Mouse (Mus musculus): ENCODE measurements at regions not wholly inside any gene's neighbourhood (a gene's known extent, or its start where the extent isn't known, plus 50 kb on each side); places are given as distances from the start of the nearest gene placed in this dataset.

- no peak overlapping the region for H3K4me3 ChIP-seq
- no peaks in the 10 kb centered on the region for H3K27me3 ChIP-seq
- no peak overlapping the region for H3K27ac ChIP-seq (replicated peaks)
- H3K4me1 ChIP-seq, result no peaks in the 10 kb centered on the region
- H3K9ac ChIP-seq (replicated peaks), result no peak overlapping the region
- H3K36me3 ChIP-seq, result no peaks in the 10 kb centered on the region
- no peak for ATAC-seq (ENCODE audit: low FRiP score, low read depth)
- no peaks in the 10 kb centered on the region for H3K9me3 ChIP-seq
- 72% methylated on average over 3 of the region's 3 CpGs for WGBS
- no peak overlapping the region for H3K4me2 ChIP-seq (replicated peaks)
These were observed 86.9 kb downstream of the Fam124b start for GRCm38 (mm10) chr1:80131354-80131753.

DNA sequence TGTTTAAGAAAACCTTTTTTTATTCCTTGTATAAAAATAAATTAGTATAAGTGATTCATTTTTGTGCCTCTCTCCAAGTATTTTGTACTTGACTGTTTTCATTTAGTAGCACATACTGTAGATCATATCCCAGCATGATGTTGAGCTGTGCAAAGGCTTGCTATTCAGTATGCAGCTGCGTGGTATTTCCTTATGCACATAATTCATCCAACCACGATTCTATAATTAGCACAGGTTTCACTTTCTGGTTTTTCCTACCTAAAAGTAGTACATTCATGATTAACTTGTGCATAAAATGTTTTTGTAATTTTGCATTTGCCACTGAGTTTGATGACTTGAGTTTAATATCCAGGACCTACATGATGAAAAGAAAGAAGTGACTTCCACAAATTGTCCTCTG lies 94.3 kb downstream of the Fam124b start:
- Histone ChIP-seq H3K9ac (replicated peaks) (no peak overlapping the region), H3K27ac (replicated peaks) (no peak overlapping the region), H3K36me3 (no peaks in the 10 kb centered on the region), H3K4me3 (no peak overlapping the region), H3K27me3 (no peaks in the 10 kb centered on the region), H3K4me1 (no peaks in the 10 kb centered on the region), H3K4me2 (replicated peaks) (no peak overlapping the region), H3K9me3 (no peaks in the 10 kb centered on the region)
- 95% methylated on average over 2 of the region's 2 CpGs for WGBS
- no peak for ATAC-seq (ENCODE audit: low FRiP score, low read depth)

GRCm38 (mm10) chr1:80115913-80116312 lies 102.4 kb downstream of the Fam124b start:
- no peaks in the 10 kb centered on the region for H3K36me3 ChIP-seq
- no peaks in the 10 kb centered on the region for H3K4me1 ChIP-seq
- no peaks in the 10 kb centered on the region for H3K9me3 ChIP-seq
- no peak overlapping the region for H3K9ac ChIP-seq (replicated peaks)
- no peak overlapping the region for H3K4me2 ChIP-seq (replicated peaks)
- ATAC-seq (ENCODE audit: low FRiP score, low read depth), result no peak
- H3K27me3 ChIP-seq, result no peaks in the 10 kb centered on the region
- no peak overlapping the region for H3K4me3 ChIP-seq
- no peak overlapping the region for H3K27ac ChIP-seq (replicated peaks)
- WGBS, result 54% methylated on average over 2 of the region's 2 CpGs

DNA sequence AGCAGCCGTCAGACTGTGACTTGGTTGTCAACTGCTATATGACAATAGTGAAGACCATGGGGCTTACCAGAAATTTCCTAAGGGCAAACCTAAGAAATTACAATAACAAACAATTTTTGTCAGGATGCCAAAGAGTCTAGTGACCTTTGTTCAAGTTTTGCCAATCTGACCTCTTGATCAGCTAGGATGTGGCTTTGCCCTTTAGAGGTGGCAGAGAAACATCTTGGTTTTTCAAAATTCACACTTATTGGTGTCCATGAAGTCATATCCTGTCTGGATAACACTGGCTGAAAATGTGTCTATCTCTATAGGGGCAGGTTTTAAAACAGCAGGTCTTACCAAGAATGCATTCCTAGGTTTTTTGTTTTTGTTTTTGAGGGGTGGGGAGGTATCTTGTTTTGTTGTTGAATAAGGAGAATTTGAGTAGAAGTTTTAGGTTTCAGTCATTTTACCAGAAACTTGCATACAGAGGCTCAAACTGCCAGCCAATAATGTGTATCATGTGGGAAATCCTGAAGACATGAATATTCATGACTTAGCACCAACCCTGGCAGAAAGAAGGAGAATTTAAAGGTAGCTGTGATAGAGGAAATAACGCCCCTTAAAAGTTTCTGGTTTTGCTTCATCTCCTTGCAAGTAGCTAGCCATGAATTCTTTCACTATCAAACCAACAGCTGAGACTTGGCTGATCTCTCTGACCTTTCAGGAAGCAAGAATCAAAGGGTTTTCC lies 110.4 kb downstream of the Fam124b start:
- Histone ChIP-seq H3K9me3 (no peaks in the 10 kb centered on the region), H3K27me3 (no peaks in the 10 kb centered on the region), H3K36me3 (no peaks in the 10 kb centered on the region), H3K27ac (replicated peaks) (no peak overlapping the region), H3K4me3 (no peak overlapping the region), H3K9ac (replicated peaks) (no peak overlapping the region), H3K4me2 (replicated peaks) (no peak overlapping the region), H3K4me1 (no peaks in the 10 kb centered on the region)
- 74% methylated on average over 2 of the region's 2 CpGs for WGBS
- ATAC-seq (ENCODE audit: low FRiP score, low read depth), result no peak

- H3K4me1 ChIP-seq, result no peaks in the 10 kb centered on the region
- H3K27me3 ChIP-seq, result no peaks in the 10 kb centered on the region
- no peak for ATAC-seq (ENCODE audit: low FRiP score, low read depth)
- H3K27ac ChIP-seq (replicated peaks), result no peak overlapping the region
- H3K36me3 ChIP-seq, result no peaks in the 10 kb centered on the region
- no peak overlapping the region for H3K9ac ChIP-seq (replicated peaks)
- H3K4me3 ChIP-seq, result no peak overlapping the region
- WGBS, result 87% methylated on average over 2 of the region's 2 CpGs
- H3K4me2 ChIP-seq (replicated peaks), result no peak overlapping the region
- no peaks in the 10 kb centered on the region for H3K9me3 ChIP-seq
These were observed 112.0 kb downstream of the Fam124b start for GRCm38 (mm10) chr1:80106269-80106668.

DNA sequence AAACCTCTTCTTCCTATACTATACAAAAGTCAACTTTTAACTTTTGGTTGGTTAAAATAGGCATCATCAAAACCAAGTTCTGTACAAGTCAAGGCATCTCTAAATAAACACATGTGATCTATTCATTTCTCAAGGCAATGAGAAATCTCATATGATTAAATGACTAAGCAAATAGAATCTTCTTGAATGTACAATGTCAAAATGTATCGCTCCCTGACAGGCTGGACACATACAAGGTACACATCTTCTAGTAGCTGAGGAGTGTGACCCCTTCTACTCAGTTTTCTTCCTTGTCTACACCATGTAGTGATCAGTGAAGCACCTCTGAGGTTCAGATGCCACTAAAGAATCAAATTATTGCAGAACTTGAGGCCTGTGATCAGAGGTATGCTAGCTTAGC lies 120.0 kb downstream of the Fam124b start:
- Histone ChIP-seq H3K4me1 (no peaks in the 10 kb centered on the region), H3K4me3 (no peak overlapping the region), H3K9me3 (no peaks in the 10 kb centered on the region), H3K27me3 (no peaks in the 10 kb centered on the region), H3K27ac (replicated peaks) (no peak overlapping the region), H3K36me3 (no peaks in the 10 kb centered on the region), H3K4me2 (replicated peaks) (no peak overlapping the region), H3K9ac (replicated peaks) (no peak overlapping the region)
- WGBS, result 96% methylated on average over 1 of the region's 1 CpGs
- ATAC-seq (ENCODE audit: low FRiP score, low read depth), result no peak

- Histone ChIP-seq H3K27ac (replicated peaks) (no peak overlapping the region), H3K4me2 (replicated peaks) (no peak overlapping the region), H3K9ac (replicated peaks) (no peak overlapping the region), H3K4me3 (no peak overlapping the region), H3K27me3 (no peaks in the 10 kb centered on the region), H3K4me1 (no peaks in the 10 kb centered on the region), H3K36me3 (no peaks in the 10 kb centered on the region), H3K9me3 (no peaks in the 10 kb centered on the region)
- WGBS, result 82% methylated on average over 2 of the region's 2 CpGs
- no peak for ATAC-seq (ENCODE audit: low FRiP score, low read depth)
These were observed 126.5 kb downstream of the Fam124b start for GRCm38 (mm10) chr1:80091800-80092199.

- no peaks in the 10 kb centered on the region for H3K4me1 ChIP-seq
- no peaks in the 10 kb centered on the region for H3K9me3 ChIP-seq
- H3K9ac ChIP-seq (replicated peaks), result no peak overlapping the region
- no peak overlapping the region for H3K27ac ChIP-seq (replicated peaks)
- H3K27me3 ChIP-seq, result no peaks in the 10 kb centered on the region
- 76% methylated on average over 8 of the region's 8 CpGs for WGBS
- no peak for ATAC-seq (ENCODE audit: low FRiP score, low read depth)
- no peak overlapping the region for H3K4me3 ChIP-seq
- H3K4me2 ChIP-seq (replicated peaks), result no peak overlapping the region
- no peaks in the 10 kb centered on the region for H3K36me3 ChIP-seq
These were observed 126.9 kb downstream of the Fam124b start for GRCm38 (mm10) chr1:80091350-80091749.

DNA sequence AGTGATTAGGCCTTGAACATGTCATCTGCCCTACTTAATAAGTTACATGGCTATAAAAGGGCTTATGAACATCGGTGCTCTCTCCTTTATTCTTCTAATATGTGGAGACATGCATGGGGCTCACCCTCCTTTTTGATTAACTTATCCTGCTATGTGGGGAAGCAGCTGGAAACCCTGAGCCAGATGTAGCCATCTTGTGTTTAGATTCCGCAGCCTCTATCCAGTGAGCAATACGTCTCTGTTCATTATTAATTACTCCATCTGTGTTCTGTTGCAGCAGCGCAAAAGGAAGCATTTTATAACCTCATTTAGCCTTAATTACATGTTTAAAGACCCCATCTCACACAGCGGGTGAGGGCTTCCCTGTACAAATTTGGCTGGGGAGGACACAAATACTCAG lies 129.6 kb downstream of the Fam124b start:
- Histone ChIP-seq H3K36me3 (no peaks in the 10 kb centered on the region), H3K27ac (replicated peaks) (no peak overlapping the region), H3K9me3 (no peaks in the 10 kb centered on the region), H3K4me1 (no peaks in the 10 kb centered on the region), H3K9ac (replicated peaks) (no peak overlapping the region), H3K27me3 (no peaks in the 10 kb centered on the region), H3K4me2 (replicated peaks) (no peak overlapping the region), H3K4me3 (no peak overlapping the region)
- WGBS, result 72% methylated on average over 5 of the region's 5 CpGs
- ATAC-seq (ENCODE audit: low FRiP score, low read depth), result no peak

- H3K4me2 ChIP-seq (replicated peaks), result no peak overlapping the region
- no peaks in the 10 kb centered on the region for H3K9me3 ChIP-seq
- H3K9ac ChIP-seq (replicated peaks), result no peak overlapping the region
- H3K27ac ChIP-seq (replicated peaks), result no peak overlapping the region
- H3K36me3 ChIP-seq, result no peaks in the 10 kb centered on the region
- no peaks in the 10 kb centered on the region for H3K27me3 ChIP-seq
- 85% methylated on average over 4 of the region's 4 CpGs for WGBS
- H3K4me3 ChIP-seq, result no peak overlapping the region
- H3K4me1 ChIP-seq, result no peaks in the 10 kb centered on the region
- ATAC-seq (ENCODE audit: low FRiP score, low read depth), result no peak
These were observed 141.9 kb downstream of the Fam124b start for GRCm38 (mm10) chr1:80076357-80076756.

GRCm38 (mm10) chr1:80074376-80074775 lies 143.9 kb downstream of the Fam124b start:
- WGBS, result 90% methylated on average over 4 of the region's 4 CpGs
- Histone ChIP-seq H3K9me3 (no peaks in the 10 kb centered on the region), H3K27me3 (no peaks in the 10 kb centered on the region), H3K4me1 (no peaks in the 10 kb centered on the region), H3K4me3 (no peak overlapping the region), H3K4me2 (replicated peaks) (no peak overlapping the region), H3K9ac (replicated peaks) (no peak overlapping the region), H3K27ac (replicated peaks) (no peak overlapping the region), H3K36me3 (no peaks in the 10 kb centered on the region)
- no peak for ATAC-seq (ENCODE audit: low FRiP score, low read depth)

- no peak overlapping the region for H3K4me2 ChIP-seq (replicated peaks)
- H3K9ac ChIP-seq (replicated peaks), result no peak overlapping the region
- no peaks in the 10 kb centered on the region for H3K27me3 ChIP-seq
- H3K27ac ChIP-seq (replicated peaks), result no peak overlapping the region
- WGBS, result 89% methylated on average over 3 of the region's 3 CpGs
- no peak overlapping the region for H3K4me3 ChIP-seq
- H3K4me1 ChIP-seq, result no peaks in the 10 kb centered on the region
- no peaks in the 10 kb centered on the region for H3K36me3 ChIP-seq
- ATAC-seq (ENCODE audit: low FRiP score, low read depth), result no peak
- H3K9me3 ChIP-seq, result no peaks in the 10 kb centered on the region
These were observed 144.3 kb downstream of the Fam124b start for GRCm38 (mm10) chr1:80073950-80074349.

GRCm38 (mm10) chr1:80069141-80069540 lies 149.1 kb downstream of the Fam124b start:
- Histone ChIP-seq H3K27me3 (no peaks in the 10 kb centered on the region), H3K4me2 (replicated peaks) (no peak overlapping the region), H3K4me3 (no peak overlapping the region), H3K36me3 (no peaks in the 10 kb centered on the region), H3K27ac (replicated peaks) (no peak overlapping the region), H3K9me3 (no peaks in the 10 kb centered on the region), H3K9ac (replicated peaks) (no peak overlapping the region), H3K4me1 (no peaks in the 10 kb centered on the region)
- WGBS, result 76% methylated on average over 4 of the region's 4 CpGs
- ATAC-seq (ENCODE audit: low FRiP score, low read depth), result no peak

Data from midbrain, embryonic 12.5 days (tissue).